Mouse (Mus musculus): Measurements from ENCODE around the gene Cnot8. TPM values are rescaled to one million over a fixed set of nuclear protein-coding genes. Genes with fewer than 3 reads are reported as not detected.

Gene Cnot8
- total RNA-seq, 2 experiments from 2014 or later, result 36.0 to 36.4 TPM

- DNase-seq (ENCODE audit: low spot score), result no peak
Measured at GRCm38 (mm10) chr11:58139466-58139865, 35.5 kb downstream of the Cnot8 start.

GRCm38 (mm10) chr11:58143704-58144426 is 39.9 kb downstream of the Cnot8 start:
- DNase-seq (ENCODE audit: low spot score), result no peak
- intact Hi-C loops (cut with DNase I), result no loop called here

More at GRCm38 (mm10) chr11:58139466-58139865, 35.5 kb downstream of the Cnot8 start:
- intact Hi-C loops (cut with DNase I), result no loop called here

GRCm38 (mm10) chr11:58146241-58146640 is 42.3 kb downstream of the Cnot8 start:
- intact Hi-C loops (cut with DNase I), result no loop called here
- DNase-seq (ENCODE audit: low spot score), result no peak

GRCm38 (mm10) chr11:58155458-58155857 is 51.5 kb downstream of the Cnot8 start:
- intact Hi-C loops (cut with DNase I), result no loop called here
- DNase-seq (ENCODE audit: low spot score), result no peak

- DNase-seq (ENCODE audit: low spot score), result no peak
- intact Hi-C loops (cut with DNase I), result no loop called here
Measured at GRCm38 (mm10) chr11:58156871-58157270, 52.9 kb downstream of the Cnot8 start.

GRCm38 (mm10) chr11:58165072-58165471 is 61.1 kb downstream of the Cnot8 start:
- intact Hi-C loops (cut with DNase I), result loop anchor here (5.0 kb wide), 1 partner anchor 158 kb away; the partner anchor contains the start of gene Larp1
- no peak for DNase-seq (ENCODE audit: low spot score)

- intact Hi-C loops (cut with DNase I), result loop anchor here (5.0 kb wide), 1 partner anchor 160 kb away; the partner anchor contains the start of gene Larp1
Measured at GRCm38 (mm10) chr11:58167822-58168166, 63.8 kb downstream of the Cnot8 start.

More at GRCm38 (mm10) chr11:58167822-58168166, 63.8 kb downstream of the Cnot8 start:
- no peak for DNase-seq (ENCODE audit: low spot score)

Other genes starting within 250 kb of the Cnot8 start
- 10 to 100 TPM; 52.1 to 53.0 TPM for gene Larp1, start 95.1 kb upstream of the Cnot8 start, total RNA-seq (2021)
- gene Gm12248, start 11.0 kb upstream of the Cnot8 start, total RNA-seq (2021), result not detected
- 1 to 10 TPM; 8.5 to 8.9 TPM for gene Gemin5, start 64.4 kb downstream of the Cnot8 start, total RNA-seq (2021)
- gene Mrpl22, start 67.5 kb downstream of the Cnot8 start, total RNA-seq (2021), result 10 to 100 TPM; 46.2 to 50.7 TPM
- gene Igtp, start 95.4 kb downstream of the Cnot8 start, total RNA-seq (2021), result 1 to 10 TPM; 6.4 TPM
- 10 to 100 TPM in 1 of 2 experiments, 1 to 10 TPM in 1; 9.3 to 10.7 TPM for gene Irgm2, start 95.5 kb downstream of the Cnot8 start, total RNA-seq (2021)
- gene 4930438A08Rik, start 170.6 kb downstream of the Cnot8 start, total RNA-seq (2021), result not detected
- 1 to 10 TPM; 3.7 to 4.1 TPM for gene Zfp692, start 202.9 kb downstream of the Cnot8 start, total RNA-seq (2021)
- 10 to 100 TPM; 42.9 to 43.5 TPM for gene Zfp672, start 226.2 kb downstream of the Cnot8 start, total RNA-seq (2021)
- 10 to 100 TPM; 33.7 to 35.1 TPM for gene Sh3bp5l, start 226.6 kb downstream of the Cnot8 start, total RNA-seq (2021)